Mouse (Mus musculus) MEL (cell line): ENCODE results near the gene Chrna1. TPM values are rescaled to one million over a fixed set of nuclear protein-coding genes. Genes with fewer than 3 reads are reported as not detected.

ENCODE experiments used
- DNase-seq: peaks from one replicate; pipeline ENCODE4 v3.0.0; 2011; ENCODE audit warnings: low read depth, low spot score
- H3K27ac ChIP-seq: 2 replicates; pipeline ENCODE4 v1.5.1; 2012; ENCODE audit warnings: low read depth, mild to moderate bottlenecking, control low read depth, low read length, moderate library complexity; ENCODE audit not compliant: control insufficient read depth
- H3K27me3 ChIP-seq, 2 experiments: fragments of 150-350 bp in 1 of 2; sonication (generic) in 1 of 2; 2 replicates each; pipeline ENCODE4 v1.6.1; 2012; ENCODE audit warnings: low read length in 2 of 2, mild to moderate bottlenecking in 2 of 2, improper control_type of control experiment in 1 of 2, moderate library complexity in 1 of 2; ENCODE audit not compliant: insufficient read depth in 2 of 2, control insufficient read depth in 1 of 2
- H3K36me3 ChIP-seq, 2 experiments: 2 replicates each; pipeline ENCODE4 v1.6.1; 2012 to 2014; ENCODE audit warnings: low read length in 2 of 2, improper control_type of control experiment in 1 of 2, inconsistent platforms in 1 of 2, mild to moderate bottlenecking in 1 of 2; ENCODE audit not compliant: insufficient read depth in 2 of 2, control insufficient read depth in 1 of 2
- H3K4me1 ChIP-seq, 2 experiments: fragments of 150-350 bp in 1 of 2; sonication (generic) in 1 of 2; 2 replicates each; pipeline ENCODE4 v1.6.1; 2012; ENCODE audit warnings: low read length in 2 of 2, improper control_type of control experiment in 1 of 2, mild to moderate bottlenecking in 1 of 2; ENCODE audit not compliant: insufficient read depth in 2 of 2, control insufficient read depth in 1 of 2
- H3K4me3 ChIP-seq, 2 experiments: fragments of 150-350 bp in 1 of 2; sonication (generic) in 1 of 2; 2 replicates each; pipeline ENCODE4 v1.5.1; 2012; ENCODE audit warnings: low read depth in 2 of 2, low read length in 2 of 2, mild to moderate bottlenecking in 2 of 2, moderate library complexity in 2 of 2, control low read depth in 1 of 2, improper control_type of control experiment in 1 of 2; ENCODE audit not compliant: control insufficient read depth in 1 of 2, insufficient read depth in 1 of 2
- H3K79me2 ChIP-seq: 2 replicates; pipeline ENCODE4 v1.6.1; 2012; ENCODE audit warnings: mild to moderate bottlenecking, low read length, moderate library complexity; ENCODE audit not compliant: control insufficient read depth, poor library complexity, insufficient read depth
- H3K9ac ChIP-seq: 2 replicates; pipeline ENCODE4 v1.6.1; 2012; ENCODE audit warnings: low read depth, mild to moderate bottlenecking, control low read depth, low read length, moderate library complexity; ENCODE audit not compliant: control insufficient read depth, poor library complexity, severe bottlenecking
- H3K9me3 ChIP-seq: fragments of 150-350 bp; sonication (generic); replicated peaks from 2 replicates; pipeline ENCODE4 v1.6.1; 2012; ENCODE audit warnings: mild to moderate bottlenecking, low read length, improper control_type of control experiment, moderate library complexity; ENCODE audit not compliant: insufficient read depth
- CHD1 ChIP-seq: IDR thresholded peaks from 2 replicates; pipeline ENCODE4 v1.6.1; 2012; ENCODE audit warnings: low read depth, mild to moderate bottlenecking, inconsistent platforms, low read length, improper control_type of control experiment
- CTCF ChIP-seq, 3 experiments: IDR thresholded peaks in 2 of 3; conservative IDR thresholded peaks in 1 of 3; 2 replicates each; pipeline ENCODE4 v1.5.1; 2011 to 2012; ENCODE audit warnings: low read length in 3 of 3, low read depth in 2 of 3, mild to moderate bottlenecking in 2 of 3, improper control_type of control experiment in 1 of 3, inconsistent platforms in 1 of 3, mixed read lengths in 1 of 3, moderate library complexity in 1 of 3; ENCODE audit not compliant: control insufficient read depth in 1 of 3, insufficient read depth in 1 of 3, poor library complexity in 1 of 3, severe bottlenecking in 1 of 3
- E2F4 ChIP-seq: IDR thresholded peaks from 2 replicates; pipeline ENCODE4 v1.6.1; 2011; ENCODE audit warnings: low read depth, low read length, improper control_type of control experiment, borderline replicate concordance
- ETS1 ChIP-seq: IDR thresholded peaks from 2 replicates; pipeline ENCODE4 v1.6.1; 2012; ENCODE audit warnings: low read depth, mild to moderate bottlenecking, inconsistent platforms, low read length, improper control_type of control experiment, moderate library complexity
- GABPA ChIP-seq: IDR thresholded peaks from 2 replicates; pipeline ENCODE4 v1.6.1; 2012; ENCODE audit warnings: low read depth, mild to moderate bottlenecking, inconsistent platforms, low read length, improper control_type of control experiment, moderate library complexity
- GATA1 ChIP-seq: IDR thresholded peaks from 2 replicates; pipeline ENCODE4 v1.6.1; 2011; ENCODE audit warnings: low read depth, low read length, improper control_type of control experiment
- HCFC1 ChIP-seq: IDR thresholded peaks from 2 replicates; pipeline ENCODE4 v1.6.1; 2012; ENCODE audit warnings: low read depth, mild to moderate bottlenecking, inconsistent platforms, low read length, improper control_type of control experiment, moderate library complexity
- MXI1 ChIP-seq: IDR thresholded peaks from 2 replicates; pipeline ENCODE4 v1.6.1; 2011; ENCODE audit warnings: mild to moderate bottlenecking, low read depth, low read length, improper control_type of control experiment
- MYB ChIP-seq: IDR thresholded peaks from 2 replicates; pipeline ENCODE4 v1.6.1; 2011; ENCODE audit warnings: mild to moderate bottlenecking, low read depth, low read length, improper control_type of control experiment
- MYC ChIP-seq: IDR thresholded peaks from 2 replicates; pipeline ENCODE4 v1.6.1; 2011; ENCODE audit warnings: low read depth, mild to moderate bottlenecking, low read length, improper control_type of control experiment, moderate library complexity
- NRF1 ChIP-seq: IDR thresholded peaks from 2 replicates; pipeline ENCODE4 v1.6.1; 2014; ENCODE audit warnings: low read depth, mild to moderate bottlenecking, inconsistent platforms, low read length, improper control_type of control experiment, moderate library complexity; ENCODE audit not compliant: poor library complexity, insufficient read depth, severe bottlenecking
- POLR2A ChIP-seq, 2 experiments: IDR thresholded peaks; 2 replicates each; pipeline ENCODE4 v1.6.1; 2011 to 2012; ENCODE audit warnings: low read length in 2 of 2, mild to moderate bottlenecking in 2 of 2, control low read depth in 1 of 2, improper control_type of control experiment in 1 of 2, low read depth in 1 of 2, moderate library complexity in 1 of 2; ENCODE audit not compliant: control insufficient read depth in 1 of 2, insufficient read depth in 1 of 2, poor library complexity in 1 of 2
- POLR2AphosphoS2 ChIP-seq: IDR thresholded peaks from 2 replicates; pipeline ENCODE4 v1.6.1; 2011; ENCODE audit warnings: low read length, improper control_type of control experiment
- RAD21 ChIP-seq: IDR thresholded peaks from 2 replicates; pipeline ENCODE4 v1.6.1; 2011; ENCODE audit warnings: mild to moderate bottlenecking, low read depth, low read length, improper control_type of control experiment
- SIN3A ChIP-seq: IDR thresholded peaks from 2 replicates; pipeline ENCODE4 v1.6.1; 2012; ENCODE audit warnings: low read length, improper control_type of control experiment, inconsistent platforms
- SMC3 ChIP-seq: IDR thresholded peaks from 2 replicates; pipeline ENCODE4 v1.6.1; 2011; ENCODE audit warnings: low read depth, low read length, improper control_type of control experiment
- TAL1 ChIP-seq: IDR thresholded peaks from 2 replicates; pipeline ENCODE4 v1.6.1; 2012; ENCODE audit warnings: mild to moderate bottlenecking, inconsistent platforms, low read length, moderate library complexity, mixed read lengths
- TBP ChIP-seq: IDR thresholded peaks from 2 replicates; pipeline ENCODE4 v1.8.0; 2011; ENCODE audit warnings: low read depth, low read length, improper control_type of control experiment
- TCF12 ChIP-seq: IDR thresholded peaks from 2 replicates; pipeline ENCODE4 v1.6.1; 2014; ENCODE audit warnings: low read depth, mild to moderate bottlenecking, inconsistent platforms, low read length, improper control_type of control experiment, moderate library complexity
- UBTF ChIP-seq: IDR thresholded peaks from 2 replicates; pipeline ENCODE4 v1.6.1; 2012; ENCODE audit warnings: low read depth, mild to moderate bottlenecking, inconsistent platforms, low read length, improper control_type of control experiment, moderate library complexity, borderline replicate concordance; ENCODE audit not compliant: insufficient read depth
- USF1 ChIP-seq: IDR thresholded peaks from 2 replicates; pipeline ENCODE4 v1.6.1; 2014; ENCODE audit warnings: low read depth, mild to moderate bottlenecking, inconsistent platforms, low read length, improper control_type of control experiment, moderate library complexity
- USF2 ChIP-seq, 2 experiments: IDR thresholded peaks; 2 replicates each; pipeline ENCODE4 v1.6.1; 2011 to 2012; ENCODE audit warnings: improper control_type of control experiment in 2 of 2, low read length in 2 of 2, borderline replicate concordance in 1 of 2, inconsistent platforms in 1 of 2, low read depth in 1 of 2, mild to moderate bottlenecking in 1 of 2; ENCODE audit not compliant: insufficient read depth in 1 of 2
- ZC3H11A ChIP-seq: IDR thresholded peaks from 2 replicates; pipeline ENCODE4 v1.6.1; 2012; ENCODE audit warnings: low read depth, mild to moderate bottlenecking, inconsistent platforms, low read length, improper control_type of control experiment
- ZKSCAN1 ChIP-seq: IDR thresholded peaks from 2 replicates; pipeline ENCODE4 v1.6.1; 2012; ENCODE audit warnings: low read depth, mild to moderate bottlenecking, inconsistent platforms, low read length, improper control_type of control experiment, moderate library complexity
- ZMIZ1 ChIP-seq: IDR thresholded peaks from 2 replicates; pipeline ENCODE4 v1.6.1; 2012; ENCODE audit warnings: low read depth, mild to moderate bottlenecking, inconsistent platforms, low read length, improper control_type of control experiment, moderate library complexity
- ZNF384 ChIP-seq: IDR thresholded peaks from 2 replicates; pipeline ENCODE4 v1.6.1; 2012; ENCODE audit warnings: low read depth, mild to moderate bottlenecking, inconsistent platforms, low read length, improper control_type of control experiment
- polyA plus RNA-seq, 2 experiments: library from polyadenylated mRNA; stranded (reverse) in 1 of 2; unstranded in 1 of 2; fragments of >175 nt in 1 of 2; fragments of >200 nt in 1 of 2; gene quantifications; 2 replicates each; pipeline versions ENCODE4 v1.2.1 to v1.2.4; 2012; ENCODE audit warnings: low replicate concordance in 2 of 2, low read depth in 1 of 2; ENCODE audit not compliant: insufficient read length in 2 of 2, insufficient read depth in 1 of 2, missing spikeins in 1 of 2
- total RNA-seq: library from RNA; depleted of rRNA; stranded (reverse); fragments of 300-350 nt; gene quantifications from 2 replicates; pipeline ENCODE4 v1.2.3, GENCODE M21; 2012

The Chrna1 gene
- total and polyA plus RNA-seq, 3 experiments, result 0.12 TPM; not detected in 2

- TF ChIP-seq MYB, result no peak
- TF ChIP-seq TBP, result 0 out of 2 replicates have a peak, but pooled peaks have one; percentile 21
- peak; percentile 41; the same call in 1 of the 2 replicates for TF ChIP-seq SIN3A
- peak; percentile 89 for TF ChIP-seq SMC3
- TF ChIP-seq ZNF384, result no peak
- TF ChIP-seq ZMIZ1, result no peak
- TF ChIP-seq E2F4, result no peak
- no peak for TF ChIP-seq USF2 (IDR thresholded peaks at IDR 0.05; ENCODE audit: borderline replicate concordance in 1 of 2, insufficient read depth in 1 of 2, low read depth in 1 of 2, low read length in 2 of 2)
- no peak for TF ChIP-seq NRF1
- no peak for TF ChIP-seq CHD1
- no peak for TF ChIP-seq ZKSCAN1
- no peak for TF ChIP-seq HCFC1
- TF ChIP-seq CTCF (IDR thresholded peaks at IDR 0.05 in 2 of 3, conservative IDR thresholded peaks at IDR 0.05 in 1 of 3; ENCODE audit: control insufficient read depth in 1 of 3, insufficient read depth in 1 of 3, low read depth in 2 of 3, low read length in 3 of 3, poor library complexity in 1 of 3, severe bottlenecking in 1 of 3), result peak; percentile 84 to 94 (median 94)
- no peak for TF ChIP-seq UBTF
- TF ChIP-seq MXI1, result no peak
- no peak for TF ChIP-seq TAL1
- no peak for TF ChIP-seq USF1
- no peak for TF ChIP-seq GATA1
- TF ChIP-seq RAD21, result peak; percentile 83
- 0 out of 2 replicates have a peak, but pooled peaks have one; percentile 24 for TF ChIP-seq MYC
Observed at GRCm38 (mm10) chr2:73566989-73567605, 13.0 kb downstream of the Chrna1 start (continued).

GRCm38 (mm10) chr2:73566162-73566561 lies 14.0 kb downstream of the Chrna1 start:
- peaks cover 0 to 5% of the 10 kb centered on the region in 2 experiments; a peak in 3 of 4 replicates for H3K27me3 ChIP-seq
- TF ChIP-seq POLR2AphosphoS2, result no peak
- TF ChIP-seq GABPA, result no peak
- no peak for TF ChIP-seq USF2 (IDR thresholded peaks at IDR 0.05; ENCODE audit: borderline replicate concordance in 1 of 2, insufficient read depth in 1 of 2, low read depth in 1 of 2, low read length in 2 of 2)
- no peak for TF ChIP-seq TBP
- peak; percentile 39 for TF ChIP-seq SMC3
- no peak for TF ChIP-seq USF1
- no peak for TF ChIP-seq MXI1
- peak; percentile 25; the same call in 1 of the 2 replicates for TF ChIP-seq ZC3H11A
- peak; percentile 57 for TF ChIP-seq RAD21
- no peak for TF ChIP-seq E2F4
- peak; percentile 79 to 86 (median 80) for TF ChIP-seq CTCF (IDR thresholded peaks at IDR 0.05 in 2 of 3, conservative IDR thresholded peaks at IDR 0.05 in 1 of 3; ENCODE audit: control insufficient read depth in 1 of 3, insufficient read depth in 1 of 3, low read depth in 2 of 3, low read length in 3 of 3, poor library complexity in 1 of 3, severe bottlenecking in 1 of 3)
- TF ChIP-seq POLR2A (IDR thresholded peaks at IDR 0.05; ENCODE audit: control insufficient read depth in 1 of 2, insufficient read depth in 1 of 2, low read depth in 1 of 2, low read length in 2 of 2, poor library complexity in 1 of 2), result no peak
- no peak for TF ChIP-seq TCF12
- no peak for TF ChIP-seq ETS1
- H3K4me1 ChIP-seq, result peaks cover 0 to 7% of the 10 kb centered on the region in 2 experiments; a peak in 3 of 4 replicates
- no peak overlapping the region for H3K9ac ChIP-seq
- no peaks in the 10 kb centered on the region for H3K79me2 ChIP-seq
- no peak overlapping the region for H3K4me3 ChIP-seq
- peaks cover 0 to 3% of the 10 kb centered on the region in 2 experiments; a peak in 1 of 4 replicates for H3K36me3 ChIP-seq
- peak; percentile 64 for DNase-seq
- no peaks in the 10 kb centered on the region for H3K9me3 ChIP-seq
- no peak overlapping the region for H3K27ac ChIP-seq
